Mouse (Mus musculus) urinary bladder, postnatal 10 days (tissue): ENCODE data around the gene Gm3187.
"Not testable (repeated sequence)": the region's sequence is repeated elsewhere in the genome, so short reads cannot be mapped to it uniquely, and the experiment has no call there.

Experiments
- DNase-seq: peaks from one replicate; pipeline ENCODE4 v3.0.0; 2022; ENCODE audit warnings: low spot score

The Gm3187 gene

DNA sequence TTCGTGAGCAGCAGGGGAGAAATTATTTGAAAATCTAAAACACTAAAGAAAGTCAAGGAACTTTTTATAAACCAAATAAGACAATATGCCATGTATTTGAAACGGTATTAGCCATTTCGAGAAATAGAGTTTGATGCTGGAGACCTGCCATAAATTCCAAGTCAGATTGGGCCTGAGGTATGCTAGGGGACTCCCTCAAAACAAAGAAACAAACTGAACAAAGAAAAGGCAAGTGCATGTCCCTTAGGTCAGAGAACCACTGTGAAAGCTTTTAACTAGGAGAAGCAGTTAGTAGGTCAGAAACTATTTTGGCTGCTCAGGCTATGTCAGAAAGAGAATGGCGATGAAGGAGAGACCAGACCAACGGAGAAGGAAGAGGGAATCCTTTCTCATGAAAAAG, at the start of gene Gm3187:
Gene Gm3187 (plus strand): TSS at position 301 of the 400 bp plus-strand sequence.
- not testable (repeated sequence) for DNase-seq

DNA sequence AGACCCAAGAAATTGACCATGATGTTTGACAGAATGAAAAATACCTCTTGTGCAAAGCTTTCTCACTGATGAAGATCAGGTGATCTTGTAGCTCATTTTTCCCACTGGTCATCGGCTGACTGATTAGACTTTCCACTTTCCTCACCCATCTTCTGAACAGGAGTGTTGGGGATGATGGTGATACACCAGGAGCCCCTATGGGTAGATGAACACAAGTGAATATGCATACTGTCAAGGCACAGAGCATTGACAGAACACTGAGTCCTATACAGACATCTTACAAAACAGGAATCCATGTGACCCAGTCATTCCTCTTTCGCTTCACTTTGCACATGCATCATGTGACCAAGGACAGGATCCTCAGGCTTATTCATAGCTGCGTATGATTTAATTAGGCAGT, 28.6 kb upstream of the Gm3187 start, which contains the start of gene Gm3194:
Gene Gm3194 (minus strand): TSS at position 101 of the 400 bp plus-strand sequence.
- not testable (repeated sequence) for DNase-seq

DNA sequence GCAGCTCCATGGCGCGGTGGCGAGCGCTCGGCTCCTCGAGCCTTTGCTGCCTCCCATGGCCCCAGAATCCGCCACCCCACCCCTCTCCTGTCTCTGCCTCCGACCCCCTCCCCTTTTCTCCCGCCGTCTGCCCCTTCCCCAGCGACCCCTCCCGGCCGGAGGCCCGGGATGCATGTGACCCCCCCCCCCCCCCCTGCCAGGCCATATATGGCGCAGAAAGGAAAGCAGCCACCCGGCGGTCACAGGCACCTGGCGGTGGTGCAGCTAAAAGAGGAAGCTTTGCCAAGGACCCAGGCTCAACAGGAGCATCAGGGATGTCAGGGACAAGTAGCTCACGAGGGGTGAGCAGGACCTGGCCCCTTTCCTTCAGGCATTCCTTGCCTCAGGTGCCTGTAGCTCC, 23.5 kb upstream of the Gm3187 start:
- not testable (repeated sequence) for DNase-seq

DNA sequence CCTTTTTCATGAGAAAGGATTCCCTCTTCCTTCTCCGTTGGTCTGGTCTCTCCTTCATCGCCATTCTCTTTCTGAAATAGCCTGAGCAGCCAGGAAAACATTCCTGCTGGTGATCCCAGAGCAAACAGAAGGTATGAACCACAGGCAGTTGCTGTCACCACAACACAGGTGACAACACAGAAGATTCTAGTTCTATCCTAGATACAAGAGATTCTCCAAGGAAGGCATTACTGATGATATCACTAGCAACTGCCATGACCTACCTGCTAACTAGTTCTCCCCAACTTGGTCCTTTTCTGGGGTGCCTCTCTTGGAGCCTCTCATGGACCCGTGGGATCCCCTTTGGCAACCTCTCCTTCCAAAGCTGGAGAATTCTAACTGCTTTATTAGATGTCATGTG, 6.3 kb upstream of the Gm3187 start, which contains the start of gene Gm8246:
Gene Gm8246 (minus strand): TSS at position 101 of the 400 bp plus-strand sequence.
- DNase-seq = not testable (repeated sequence)

DNA sequence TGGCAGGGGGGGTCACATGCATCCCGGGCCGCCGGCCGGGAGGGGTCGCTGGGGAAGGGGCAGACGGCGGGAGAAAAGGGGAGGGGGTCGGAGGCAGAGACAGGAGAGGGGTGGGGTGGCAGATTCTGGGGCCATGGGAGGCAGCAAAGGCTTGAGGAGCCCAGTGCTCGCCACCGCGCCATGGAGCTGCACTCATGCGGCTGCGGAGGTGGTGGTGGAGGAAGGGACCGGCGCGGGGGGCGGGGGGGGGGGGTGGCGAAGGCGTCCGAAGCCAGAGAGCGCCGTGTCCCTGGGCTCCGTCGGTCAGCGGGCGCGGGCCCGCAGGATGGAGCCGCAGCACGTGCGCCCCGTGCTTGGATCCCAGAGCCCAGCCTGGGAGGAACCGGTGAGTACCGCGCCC, 17.4 kb downstream of the Gm3187 start, which contains the start of gene Gm3488:
Gene Gm3488 (plus strand): TSS at position 301 of the 400 bp plus-strand sequence.
- DNase-seq = not testable (repeated sequence)

DNA sequence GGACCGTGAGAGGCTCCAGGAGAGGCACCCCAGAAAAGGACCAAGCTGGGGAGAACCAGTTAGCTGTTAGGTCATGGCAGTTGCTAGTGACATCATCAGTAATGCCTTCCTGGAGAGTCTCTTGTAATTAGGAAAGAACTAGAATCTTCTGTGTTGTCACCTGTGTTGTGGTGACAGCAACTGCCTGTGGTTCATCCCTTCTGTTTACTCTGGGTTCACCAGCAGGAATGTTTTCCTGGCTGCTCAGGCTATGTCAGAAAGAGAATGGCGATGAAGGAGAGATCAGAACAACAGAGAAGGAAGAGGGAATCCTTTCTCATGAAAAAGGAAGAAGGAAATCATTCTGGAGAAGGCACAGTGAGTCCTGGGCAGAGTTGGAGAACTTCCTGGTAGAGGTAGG, 54.2 kb downstream of the Gm3187 start, which contains the start of gene Gm3532:
Gene Gm3532 (plus strand): TSS at position 301 of the 400 bp plus-strand sequence.
- not testable (repeated sequence) for DNase-seq
